Mouse (Mus musculus): ENCODE measurements around the gene Parp6. TPM values are rescaled to one million over a fixed set of nuclear protein-coding genes. Genes with fewer than 3 reads are reported as not detected.

The Parp6 gene
- polyA plus RNA-seq, 1 experiment, result 62.9 TPM

GRCm38 (mm10) chr9:59691635-59692094 lies 74.6 kb downstream of the Parp6 start:
- no peaks in the 10 kb centered on the region for H3K36me3 ChIP-seq (ENCODE audit: control insufficient read depth, insufficient read depth, low read length)
- no peaks in the 10 kb centered on the region for H3K4me1 ChIP-seq (replicated peaks; ENCODE audit: control insufficient read depth, insufficient read depth, low read length)
- H3K4me3 ChIP-seq (ENCODE audit: control insufficient read depth, insufficient read depth, low read length), result no peak overlapping the region
- no peak overlapping the region for H3K27ac ChIP-seq (ENCODE audit: control insufficient read depth, insufficient read depth, low read length)
- TF ChIP-seq POLR2A (IDR thresholded peaks at IDR 0.05; ENCODE audit: control insufficient read depth, extremely low read depth, insufficient read depth, low read length, poor library complexity) (no peak), CTCF (IDR thresholded peaks at IDR 0.05; ENCODE audit: borderline replicate concordance, control insufficient read depth, extremely low read depth, insufficient read depth, low read length, poor library complexity) (no peak)
- DNase-seq, result no peak
- WGBS, result 32% methylated on average over 23 of the region's 23 CpGs
- no peaks in the 10 kb centered on the region for H3K27me3 ChIP-seq (ENCODE audit: control insufficient read depth, insufficient read depth, low read length)

GRCm38 (mm10) chr9:59692145-59692544 lies 75.1 kb downstream of the Parp6 start:
- Histone ChIP-seq H3K4me3 (ENCODE audit: control insufficient read depth, insufficient read depth, low read length) (no peak overlapping the region), H3K4me1 (replicated peaks; ENCODE audit: control insufficient read depth, insufficient read depth, low read length) (no peaks in the 10 kb centered on the region), H3K36me3 (ENCODE audit: control insufficient read depth, insufficient read depth, low read length) (no peaks in the 10 kb centered on the region), H3K27ac (ENCODE audit: control insufficient read depth, insufficient read depth, low read length) (no peak overlapping the region), H3K27me3 (ENCODE audit: control insufficient read depth, insufficient read depth, low read length) (no peaks in the 10 kb centered on the region)
- no peak for DNase-seq
- 60% methylated on average over 9 of the region's 9 CpGs for WGBS
- no peak for TF ChIP-seq CTCF (IDR thresholded peaks at IDR 0.05; ENCODE audit: borderline replicate concordance, control insufficient read depth, extremely low read depth, insufficient read depth, low read length, poor library complexity)
- TF ChIP-seq POLR2A (IDR thresholded peaks at IDR 0.05; ENCODE audit: control insufficient read depth, extremely low read depth, insufficient read depth, low read length, poor library complexity), result no peak

GRCm38 (mm10) chr9:59694571-59695450 lies 77.7 kb downstream of the Parp6 start:
- H3K27ac ChIP-seq (ENCODE audit: control insufficient read depth, insufficient read depth, low read length), result no peak overlapping the region
- WGBS, result 83% methylated on average over 16 of the region's 16 CpGs
- H3K27me3 ChIP-seq (ENCODE audit: control insufficient read depth, insufficient read depth, low read length), result no peaks in the 10 kb centered on the region
- H3K36me3 ChIP-seq (ENCODE audit: control insufficient read depth, insufficient read depth, low read length), result no peaks in the 10 kb centered on the region
- H3K4me1 ChIP-seq (replicated peaks; ENCODE audit: control insufficient read depth, insufficient read depth, low read length), result no peaks in the 10 kb centered on the region
- H3K4me3 ChIP-seq (ENCODE audit: control insufficient read depth, insufficient read depth, low read length), result no peak overlapping the region
- DNase-seq, result no peak
- no peak for TF ChIP-seq POLR2A (IDR thresholded peaks at IDR 0.05; ENCODE audit: control insufficient read depth, extremely low read depth, insufficient read depth, low read length, poor library complexity)
- TF ChIP-seq CTCF (IDR thresholded peaks at IDR 0.05; ENCODE audit: borderline replicate concordance, control insufficient read depth, extremely low read depth, insufficient read depth, low read length, poor library complexity), result no peak

GRCm38 (mm10) chr9:59695451-59695813 lies 78.3 kb downstream of the Parp6 start:
- Histone ChIP-seq H3K4me3 (ENCODE audit: control insufficient read depth, insufficient read depth, low read length) (no peak overlapping the region), H3K36me3 (ENCODE audit: control insufficient read depth, insufficient read depth, low read length) (no peaks in the 10 kb centered on the region), H3K27me3 (ENCODE audit: control insufficient read depth, insufficient read depth, low read length) (no peaks in the 10 kb centered on the region), H3K27ac (ENCODE audit: control insufficient read depth, insufficient read depth, low read length) (no peak overlapping the region), H3K4me1 (replicated peaks; ENCODE audit: control insufficient read depth, insufficient read depth, low read length) (no peaks in the 10 kb centered on the region)
- WGBS, result 44% methylated on average over 3 of the region's 3 CpGs
- DNase-seq, result no peak
- no peak for TF ChIP-seq CTCF (IDR thresholded peaks at IDR 0.05; ENCODE audit: borderline replicate concordance, control insufficient read depth, extremely low read depth, insufficient read depth, low read length, poor library complexity)
- TF ChIP-seq POLR2A (IDR thresholded peaks at IDR 0.05; ENCODE audit: control insufficient read depth, extremely low read depth, insufficient read depth, low read length, poor library complexity), result no peak

GRCm38 (mm10) chr9:59696381-59696780 lies 79.3 kb downstream of the Parp6 start:
- DNase-seq, result no peak
- Histone ChIP-seq H3K4me3 (ENCODE audit: control insufficient read depth, insufficient read depth, low read length) (no peak overlapping the region), H3K36me3 (ENCODE audit: control insufficient read depth, insufficient read depth, low read length) (no peaks in the 10 kb centered on the region), H3K4me1 (replicated peaks; ENCODE audit: control insufficient read depth, insufficient read depth, low read length) (no peaks in the 10 kb centered on the region), H3K27me3 (ENCODE audit: control insufficient read depth, insufficient read depth, low read length) (no peaks in the 10 kb centered on the region), H3K27ac (ENCODE audit: control insufficient read depth, insufficient read depth, low read length) (no peak overlapping the region)
- 92% methylated on average over 3 of the region's 3 CpGs for WGBS
- TF ChIP-seq CTCF (IDR thresholded peaks at IDR 0.05; ENCODE audit: borderline replicate concordance, control insufficient read depth, extremely low read depth, insufficient read depth, low read length, poor library complexity) (no peak), POLR2A (IDR thresholded peaks at IDR 0.05; ENCODE audit: control insufficient read depth, extremely low read depth, insufficient read depth, low read length, poor library complexity) (no peak)

Other genes with a start within 250 kb of the Parp6 start
- gene Arih1, start 130.7 kb upstream of the Parp6 start, polyA plus RNA-seq (2012; rRNA removed), result 32.7 and 34.1 TPM in 2 replicates
- 65.4 and 83.0 TPM in 2 replicates for gene Hexa, start 77.7 kb upstream of the Parp6 start, polyA plus RNA-seq (2012; rRNA removed)
- 0.23 and 0.35 TPM in 2 replicates for gene Tmem202, start 77.4 kb upstream of the Parp6 start, polyA plus RNA-seq (2012; rRNA removed)
- 0.10 TPM in 1 of 2 replicates, not detected in the other for gene Celf6, start 39.4 kb upstream of the Parp6 start, polyA plus RNA-seq (2012; rRNA removed)
- 916 and 1,063 TPM in 2 replicates for gene Pkm, start 39.1 kb downstream of the Parp6 start, polyA plus RNA-seq (2012; rRNA removed)
- gene Gramd2, start 62.9 kb downstream of the Parp6 start, polyA plus RNA-seq (2012; rRNA removed), result 0.69 and 1.00 TPM in 2 replicates
- 2.4 and 3.2 TPM in 2 replicates for gene Senp8, start 133.4 kb downstream of the Parp6 start, polyA plus RNA-seq (2012; rRNA removed)
- 2.4 and 4.1 TPM in 2 replicates for gene Myo9a, start 133.6 kb downstream of the Parp6 start, polyA plus RNA-seq (2012; rRNA removed)

Data from thymus, adult 2 months (tissue).